Mouse (Mus musculus): ENCODE measurements at regions not wholly inside any gene's neighbourhood (a gene's known extent, or its start where the extent isn't known, plus 50 kb on each side); places are given as distances from the start of the nearest gene placed in this dataset.

DNA sequence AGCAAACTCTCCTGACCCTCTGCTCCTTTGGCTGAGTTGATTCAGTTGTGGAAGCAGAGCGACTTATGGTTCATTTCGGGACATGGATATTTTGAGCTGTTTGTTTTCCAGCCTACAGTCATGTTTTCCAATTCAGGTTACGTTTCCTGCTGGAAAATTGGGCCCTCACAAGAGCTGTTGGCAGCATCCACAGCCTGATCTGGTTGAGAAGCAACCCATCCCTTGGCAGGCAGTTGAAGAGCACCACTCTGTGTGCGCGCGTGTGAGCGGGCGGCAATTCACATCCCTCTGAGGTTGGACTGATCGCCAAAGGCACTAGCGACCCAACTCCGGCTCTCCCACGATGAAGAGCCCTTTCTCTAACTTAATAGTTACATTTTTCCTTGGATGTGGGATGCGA, 457.1 kb downstream of the Tmem38b start:
- peak overlapping the region; percentile 5 for H3K4me3 ChIP-seq (replicated peaks; ENCODE audit: insufficient read depth, low read depth, low read length)
- no peak overlapping the region for H3K27ac ChIP-seq (ENCODE audit: insufficient read depth, low read length)
- TF ChIP-seq POLR2A (IDR thresholded peaks at IDR 0.05; ENCODE audit: borderline replicate concordance, insufficient read depth, low read length) (no peak), CTCF (IDR thresholded peaks at IDR 0.05; ENCODE audit: borderline replicate concordance, insufficient read depth, low read depth, low read length) (no peak)
- H3K4me1 ChIP-seq (ENCODE audit: control insufficient read depth, insufficient read depth, low read length), result peaks cover 7% of the 10 kb centered on the region
- no peaks in the 10 kb centered on the region for H3K27me3 ChIP-seq (ENCODE audit: control insufficient read depth, insufficient read depth, low read length)
- DNase-seq, result peak; percentile 27 to 60
- 11% methylated on average over 13 of the region's 13 CpGs for WGBS

DNA sequence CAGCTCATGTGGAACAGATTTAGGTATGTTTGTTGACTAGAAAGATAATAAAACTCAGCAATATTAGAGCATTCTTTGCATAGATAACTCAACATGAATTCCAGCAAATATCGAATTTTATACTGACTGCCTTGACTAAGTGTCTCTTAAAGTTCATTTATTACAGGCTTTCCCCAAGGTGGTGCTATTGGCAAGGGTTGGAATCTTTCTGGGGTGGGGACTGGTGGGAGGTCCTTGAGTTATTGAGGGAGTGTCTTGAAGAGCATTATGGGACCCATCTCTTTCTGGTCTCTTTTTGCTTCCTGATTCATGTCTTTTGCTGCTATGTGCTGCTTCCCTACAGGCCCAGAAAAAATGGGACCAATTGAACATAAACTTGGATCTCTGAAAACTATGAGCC, 488.0 kb downstream of the Tmem38b start:
- TF ChIP-seq CTCF (IDR thresholded peaks at IDR 0.05; ENCODE audit: borderline replicate concordance, insufficient read depth, low read depth, low read length), result no peak
- TF ChIP-seq POLR2A (IDR thresholded peaks at IDR 0.05; ENCODE audit: borderline replicate concordance, insufficient read depth, low read length), result no peak
- WGBS, result 75% methylated on average over 1 of the region's 1 CpGs
- H3K4me3 ChIP-seq (replicated peaks; ENCODE audit: insufficient read depth, low read depth, low read length), result no peak overlapping the region
- no peak for DNase-seq
- H3K27ac ChIP-seq (ENCODE audit: insufficient read depth, low read length), result no peak overlapping the region
- no peaks in the 10 kb centered on the region for H3K27me3 ChIP-seq (ENCODE audit: control insufficient read depth, insufficient read depth, low read length)
- no peaks in the 10 kb centered on the region for H3K4me1 ChIP-seq (ENCODE audit: control insufficient read depth, insufficient read depth, low read length)

DNA sequence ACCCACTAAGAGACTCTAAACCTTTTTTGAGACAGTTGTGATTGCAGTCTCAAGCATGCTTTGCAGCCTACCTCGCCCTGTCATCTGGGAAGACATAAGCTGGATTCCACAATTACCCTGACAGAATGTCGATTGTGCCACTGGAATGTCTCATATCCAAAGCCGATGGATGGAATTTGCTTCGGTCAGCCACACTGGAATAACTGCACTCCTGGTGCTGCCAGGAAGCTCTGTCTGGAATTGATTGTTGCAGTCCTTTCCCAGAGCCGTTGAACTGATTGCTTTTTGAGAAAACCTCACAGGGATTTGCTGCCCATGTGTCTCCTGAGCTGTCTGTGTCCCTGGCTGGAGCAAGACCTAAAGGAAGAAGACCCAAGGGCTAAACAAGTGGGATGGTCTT, 499.0 kb downstream of the Tmem38b start:
- 53% methylated on average over 5 of the region's 5 CpGs for WGBS
- DNase-seq, result no peak
- no peak for TF ChIP-seq CTCF (IDR thresholded peaks at IDR 0.05; ENCODE audit: borderline replicate concordance, insufficient read depth, low read depth, low read length)
- no peak for TF ChIP-seq POLR2A (IDR thresholded peaks at IDR 0.05; ENCODE audit: borderline replicate concordance, insufficient read depth, low read length)
- Histone ChIP-seq H3K4me3 (replicated peaks; ENCODE audit: insufficient read depth, low read depth, low read length) (no peak overlapping the region), H3K4me1 (ENCODE audit: control insufficient read depth, insufficient read depth, low read length) (no peaks in the 10 kb centered on the region), H3K27me3 (ENCODE audit: control insufficient read depth, insufficient read depth, low read length) (no peaks in the 10 kb centered on the region), H3K27ac (ENCODE audit: insufficient read depth, low read length) (no peak overlapping the region)

DNA sequence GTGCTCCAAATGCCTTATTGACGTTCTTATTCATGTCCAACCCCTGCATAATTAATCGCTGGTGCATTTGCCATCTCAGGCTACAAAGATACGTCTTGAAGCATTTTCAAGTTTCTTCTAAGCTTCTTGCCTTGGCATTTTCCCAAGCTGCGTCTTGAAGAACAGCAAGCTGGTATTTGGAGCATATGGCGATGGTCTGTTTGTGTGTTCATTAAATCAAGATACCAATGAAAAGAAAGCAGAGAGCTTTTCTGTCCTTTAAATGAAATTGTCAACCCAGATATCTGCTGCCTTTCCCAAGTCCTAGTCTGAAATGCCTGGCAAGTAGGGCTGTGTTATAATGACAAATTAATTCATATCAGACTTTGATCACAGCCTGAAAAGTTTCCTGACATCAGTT, 502.4 kb downstream of the Tmem38b start:
- no peak for TF ChIP-seq POLR2A (IDR thresholded peaks at IDR 0.05; ENCODE audit: borderline replicate concordance, insufficient read depth, low read length)
- TF ChIP-seq CTCF (IDR thresholded peaks at IDR 0.05; ENCODE audit: borderline replicate concordance, insufficient read depth, low read depth, low read length), result no peak
- DNase-seq, result no peak

GRCm38 (mm10) chr4:54328711-54329427, 503.0 kb downstream of the Tmem38b start:
- H3K4me1 ChIP-seq (ENCODE audit: control insufficient read depth, insufficient read depth, low read length), result no peaks in the 10 kb centered on the region
- H3K27me3 ChIP-seq (ENCODE audit: control insufficient read depth, insufficient read depth, low read length), result no peaks in the 10 kb centered on the region
- no peak overlapping the region for H3K4me3 ChIP-seq (replicated peaks; ENCODE audit: insufficient read depth, low read depth, low read length)
- DNase-seq, result no peak
- TF ChIP-seq CTCF (IDR thresholded peaks at IDR 0.05; ENCODE audit: borderline replicate concordance, insufficient read depth, low read depth, low read length) (peak; percentile 19; the same call in 1 of the 2 replicates), POLR2A (IDR thresholded peaks at IDR 0.05; ENCODE audit: borderline replicate concordance, insufficient read depth, low read length) (no peak)
- 56% methylated on average over 17 of the region's 17 CpGs for WGBS
- no peak overlapping the region for H3K27ac ChIP-seq (ENCODE audit: insufficient read depth, low read length)

More for the DNA sequence above, 502.4 kb downstream of the Tmem38b start:
- 33% methylated on average over 5 of the region's 5 CpGs for WGBS
- Histone ChIP-seq H3K4me3 (replicated peaks; ENCODE audit: insufficient read depth, low read depth, low read length) (no peak overlapping the region), H3K27me3 (ENCODE audit: control insufficient read depth, insufficient read depth, low read length) (no peaks in the 10 kb centered on the region), H3K4me1 (ENCODE audit: control insufficient read depth, insufficient read depth, low read length) (no peaks in the 10 kb centered on the region), H3K27ac (ENCODE audit: insufficient read depth, low read length) (no peak overlapping the region)

DNA sequence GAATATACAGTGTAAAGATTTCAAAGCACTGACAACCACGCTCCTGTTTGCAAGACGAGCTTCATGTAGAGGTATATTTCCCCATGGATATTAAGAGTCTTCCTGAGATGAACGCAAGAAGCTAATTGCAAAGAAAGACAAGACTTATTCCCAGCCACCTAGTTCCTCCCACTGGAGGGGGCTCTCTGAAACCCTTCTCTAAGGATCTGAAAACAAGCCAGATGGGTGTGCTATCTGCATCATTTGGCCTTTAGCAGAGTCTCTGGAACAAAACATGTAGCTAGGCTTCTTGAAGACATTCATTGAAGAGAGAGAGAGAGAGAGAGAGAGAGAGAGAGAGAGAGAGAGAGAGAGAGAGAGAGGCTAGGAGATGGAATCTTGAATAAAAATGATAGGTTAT, 504.8 kb downstream of the Tmem38b start:
- WGBS, result 90% methylated on average over 3 of the region's 3 CpGs
- Histone ChIP-seq H3K27ac (ENCODE audit: insufficient read depth, low read length) (no peak overlapping the region), H3K27me3 (ENCODE audit: control insufficient read depth, insufficient read depth, low read length) (no peaks in the 10 kb centered on the region), H3K4me3 (replicated peaks; ENCODE audit: insufficient read depth, low read depth, low read length) (no peak overlapping the region), H3K4me1 (ENCODE audit: control insufficient read depth, insufficient read depth, low read length) (no peaks in the 10 kb centered on the region)
- TF ChIP-seq POLR2A (IDR thresholded peaks at IDR 0.05; ENCODE audit: borderline replicate concordance, insufficient read depth, low read length), result no peak
- TF ChIP-seq CTCF (IDR thresholded peaks at IDR 0.05; ENCODE audit: borderline replicate concordance, insufficient read depth, low read depth, low read length), result no peak
- no peak for DNase-seq

DNA sequence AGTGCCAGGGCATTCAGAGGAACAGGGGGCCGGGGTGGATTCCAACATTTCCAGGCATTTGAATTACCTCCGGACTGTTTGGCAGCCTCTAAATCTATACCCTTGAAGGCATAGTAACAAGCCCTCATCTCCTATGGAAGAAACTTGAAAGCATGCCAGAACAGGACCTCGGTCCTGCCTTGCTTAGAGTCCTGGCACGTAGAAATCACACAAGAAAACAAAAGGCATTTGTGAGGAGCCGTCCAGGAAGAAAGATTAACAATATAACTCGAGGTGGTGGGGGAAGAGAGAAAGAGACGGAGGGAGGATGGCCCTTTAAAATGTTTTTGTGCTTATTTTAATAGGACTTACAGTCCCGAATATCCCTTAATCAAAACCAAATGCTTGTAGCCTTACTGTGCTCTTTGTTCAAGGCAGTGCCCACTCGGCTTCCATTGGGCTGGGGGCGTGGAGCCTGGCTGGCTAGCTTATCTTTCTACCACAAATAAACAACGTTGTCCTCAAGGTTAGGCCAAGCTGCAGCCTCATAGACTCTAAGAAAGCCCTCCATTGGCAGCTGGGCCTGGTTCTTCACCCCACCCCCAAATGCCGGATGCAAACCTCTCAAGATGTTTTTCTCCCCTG, 505.9 kb downstream of the Tmem38b start:
- 43% methylated on average over 12 of the region's 12 CpGs for whole genome bisulfite sequencing
- H3K27ac ChIP-seq (ENCODE audit: insufficient read depth, low read length), result no peak overlapping the region
- no peak overlapping the region for H3K4me3 ChIP-seq (replicated peaks; ENCODE audit: insufficient read depth, low read depth, low read length)
- TF ChIP-seq POLR2A (IDR thresholded peaks at IDR 0.05; ENCODE audit: borderline replicate concordance, insufficient read depth, low read length), result no peak
- no peak for TF ChIP-seq CTCF (IDR thresholded peaks at IDR 0.05; ENCODE audit: borderline replicate concordance, insufficient read depth, low read depth, low read length)
- no peak for DNase-seq
- H3K4me1 ChIP-seq (ENCODE audit: control insufficient read depth, insufficient read depth, low read length), result no peaks in the 10 kb centered on the region
- no peaks in the 10 kb centered on the region for H3K27me3 ChIP-seq (ENCODE audit: control insufficient read depth, insufficient read depth, low read length)

DNA sequence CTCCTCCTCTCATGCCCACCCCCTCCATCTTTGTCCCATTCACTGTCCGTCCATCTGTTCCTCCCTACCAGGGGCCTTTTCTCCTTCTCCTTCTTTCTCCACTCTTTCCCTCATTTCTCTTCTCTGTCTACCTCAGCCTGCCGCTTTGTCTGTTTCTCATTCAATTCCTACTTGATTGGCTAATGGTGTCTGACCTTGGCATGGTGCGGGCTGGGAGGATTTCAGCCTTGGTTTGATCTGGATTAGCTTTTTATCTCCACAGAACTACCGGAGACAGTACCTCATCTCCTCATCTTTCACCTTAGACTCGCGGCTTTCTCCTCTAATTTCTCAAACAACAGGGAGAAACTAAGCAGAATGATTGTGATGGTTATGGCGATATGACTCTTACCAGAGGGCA, 506.4 kb downstream of the Tmem38b start:
- no peak overlapping the region for H3K27ac ChIP-seq (ENCODE audit: insufficient read depth, low read length)
- no peaks in the 10 kb centered on the region for H3K27me3 ChIP-seq (ENCODE audit: control insufficient read depth, insufficient read depth, low read length)
- H3K4me1 ChIP-seq (ENCODE audit: control insufficient read depth, insufficient read depth, low read length), result no peaks in the 10 kb centered on the region
- 92% methylated on average over 7 of the region's 7 CpGs for WGBS
- DNase-seq, result no peak
- no peak overlapping the region for H3K4me3 ChIP-seq (replicated peaks; ENCODE audit: insufficient read depth, low read depth, low read length)
- TF ChIP-seq CTCF (IDR thresholded peaks at IDR 0.05; ENCODE audit: borderline replicate concordance, insufficient read depth, low read depth, low read length), result no peak
- no peak for TF ChIP-seq POLR2A (IDR thresholded peaks at IDR 0.05; ENCODE audit: borderline replicate concordance, insufficient read depth, low read length)

Measured in cerebellum, adult 2 months (tissue).